Mouse (Mus musculus) midbrain, postnatal 0 days (tissue): Measurements from ENCODE around the gene Dglucy. TPM values are rescaled to one million over a fixed set of nuclear protein-coding genes. Genes with fewer than 3 reads are reported as not detected.
A peak's percentile ranks its signal among the peaks of the same experiment; 100 is the strongest.

Experiments used
- ATAC-seq: fragments of 200-750 bp; cut with Nextera tagmentation; 2 replicates; pipeline ENCODE4 v1.8.0; 2017; ENCODE audit warnings: moderate number of reproducible peaks, mild to moderate bottlenecking, moderate TSS enrichment, moderate library complexity; ENCODE audit not compliant: low FRiP score
- DNase-seq: peaks from one replicate; pipeline ENCODE4 v3.0.0-alpha.2; 2015; ENCODE audit warnings: low spot score
- H3K27ac ChIP-seq: fragments of 300-500 bp; sonication (generic); 2 replicates; pipeline ENCODE4 v1.5.1; 2014; ENCODE audit warnings: low read depth, mild to moderate bottlenecking, low read length, mixed read lengths
- H3K27me3 ChIP-seq: fragments of 300-500 bp; sonication (generic); 2 replicates; pipeline ENCODE4 v1.6.1; 2014; ENCODE audit warnings: low read length, control low read depth, mixed read lengths; ENCODE audit not compliant: insufficient read depth
- H3K36me3 ChIP-seq: fragments of 300-500 bp; sonication (generic); 2 replicates; pipeline ENCODE4 v1.6.1; 2014; ENCODE audit warnings: low read length, control low read depth, mixed read lengths; ENCODE audit not compliant: insufficient read depth
- H3K4me1 ChIP-seq: fragments of 300-500 bp; sonication (generic); 2 replicates; pipeline ENCODE4 v1.6.1; 2014; ENCODE audit warnings: mild to moderate bottlenecking, control low read depth, antibody characterized with exemption, low read length, mixed read lengths; ENCODE audit not compliant: insufficient read depth
- H3K4me2 ChIP-seq: fragments of 300-500 bp; sonication (generic); 2 replicates; pipeline ENCODE4 v1.6.1; 2014; ENCODE audit warnings: low read depth, mild to moderate bottlenecking, low read length, mixed read lengths; ENCODE audit not compliant: poor library complexity, severe bottlenecking
- H3K4me3 ChIP-seq: fragments of 300-500 bp; sonication (generic); 2 replicates; pipeline ENCODE4 v1.5.1; 2014; ENCODE audit warnings: low read depth, mild to moderate bottlenecking, low read length, moderate library complexity
- H3K9ac ChIP-seq: fragments of 300-500 bp; sonication (generic); replicated peaks from 2 replicates; pipeline ENCODE4 v1.6.1; 2014; ENCODE audit warnings: mild to moderate bottlenecking, low read length, moderate library complexity, mixed read lengths; ENCODE audit not compliant: poor library complexity, severe bottlenecking
- H3K9me3 ChIP-seq: fragments of 300-500 bp; sonication (generic); 2 replicates; pipeline ENCODE4 v1.6.1; 2016; ENCODE audit warnings: low read length, control low read depth
- CTCF ChIP-seq: IDR thresholded peaks from 2 replicates; pipeline ENCODE4 v1.5.1; 2016; ENCODE audit warnings: antibody characterized with exemption, mild to moderate bottlenecking
- WGBS: fragments of 180-500 bp; shearing (Covaris S2); extraction: QIAGEN DNeasy Blood & Tissue Kit; methylation state at CpG from one replicate; pipeline ENCODE4 v1.1.7; 2014; 5-methylcytosine and 5-hydroxymethylcytosine counted together
- polyA plus RNA-seq: library from polyadenylated mRNA; unstranded; fragments of >200 nt; fragmentation: Nextera tagmentation; extraction: Ambion mirVana; gene quantifications from 2 replicates; pipeline ENCODE4 v1.2.1, GENCODE M21; 2015
- total RNA-seq: library from RNA; depleted of rRNA; stranded (reverse); fragments of >200 nt; gene quantifications from 2 replicates; pipeline ENCODE4 v1.2.3, GENCODE M21; 2014

Gene Dglucy
- total and polyA plus RNA-seq, 2 experiments from 2014 or later: 2.2 to 3.6 TPM

DNA sequence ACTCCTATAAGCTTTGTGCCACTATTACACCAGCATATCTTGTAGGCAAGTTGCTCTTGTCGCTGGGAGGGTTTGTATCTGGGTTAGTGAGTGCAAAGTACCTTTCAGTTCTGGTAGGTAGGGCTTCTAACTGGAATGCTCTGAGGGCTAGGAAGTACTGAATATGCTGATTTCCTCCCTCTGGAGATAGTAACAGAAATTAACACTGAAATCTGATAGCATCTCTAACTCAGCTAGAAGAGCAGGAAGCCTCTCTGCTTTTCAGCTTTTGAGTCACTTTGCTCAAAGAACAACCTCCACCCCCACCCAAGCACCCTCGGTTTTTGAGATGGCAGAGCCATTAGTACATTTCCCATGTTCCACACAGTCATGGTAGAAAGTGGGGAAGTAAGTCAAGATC is 36.4 kb upstream of the Dglucy start:
- Histone ChIP-seq H3K4me1 (no peaks in the 10 kb centered on the region), H3K27me3 (no peaks in the 10 kb centered on the region), H3K36me3 (no peaks in the 10 kb centered on the region), H3K4me3 (no peak overlapping the region), H3K4me2 (no peak overlapping the region), H3K9me3 (no peaks in the 10 kb centered on the region), H3K27ac (no peak overlapping the region), H3K9ac (no peak overlapping the region)
- ATAC-seq (no peak), DNase-seq (no peak)
- no peak for TF ChIP-seq CTCF
- WGBS: 74% methylated on average over 2 of the region's 2 CpGs

- no peak for DNase-seq
- H3K36me3 ChIP-seq: no peaks in the 10 kb centered on the region
- no peaks in the 10 kb centered on the region for H3K27me3 ChIP-seq
- no peak overlapping the region for H3K4me3 ChIP-seq
- no peak overlapping the region for H3K9ac ChIP-seq
- H3K9me3 ChIP-seq: no peaks in the 10 kb centered on the region
- H3K4me2 ChIP-seq: no peak overlapping the region
- no peak for ATAC-seq
- WGBS: 95% methylated on average over 1 of the region's 1 CpGs
- no peak for TF ChIP-seq CTCF
- no peaks in the 10 kb centered on the region for H3K4me1 ChIP-seq
- no peak overlapping the region for H3K27ac ChIP-seq
These were observed 25.9 kb upstream of the Dglucy start for GRCm38 (mm10) chr12:100752977-100753376.

DNA sequence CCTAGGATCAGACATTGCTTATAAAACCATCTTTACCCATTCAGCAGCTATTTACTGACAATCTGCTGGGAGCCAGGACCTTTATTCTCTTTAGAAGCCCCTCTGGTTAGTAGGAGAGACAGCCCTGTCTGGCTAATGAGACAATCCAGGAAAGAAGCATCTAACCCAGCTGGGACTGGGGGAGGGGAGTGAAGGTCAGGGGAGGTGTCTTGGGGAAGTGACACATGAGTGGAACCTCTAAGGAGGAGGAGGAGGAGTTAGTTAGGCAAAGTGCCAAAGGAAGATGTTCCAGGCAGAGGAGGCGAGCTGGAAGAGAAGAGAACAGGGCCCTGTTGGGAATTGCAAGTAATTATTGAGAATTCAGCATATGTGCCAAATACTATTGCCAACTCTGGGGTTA is 25.1 kb upstream of the Dglucy start:
- Histone ChIP-seq H3K36me3 (no peaks in the 10 kb centered on the region), H3K9me3 (no peaks in the 10 kb centered on the region), H3K27ac (no peak overlapping the region), H3K4me2 (no peak overlapping the region), H3K9ac (no peak overlapping the region), H3K4me3 (no peak overlapping the region), H3K27me3 (no peaks in the 10 kb centered on the region), H3K4me1 (no peaks in the 10 kb centered on the region)
- TF ChIP-seq CTCF: no peak
- 54% methylated on average over 1 of the region's 1 CpGs for WGBS
- DNase-seq (no peak), ATAC-seq (no peak)

GRCm38 (mm10) chr12:100757427-100757826 is 21.4 kb upstream of the Dglucy start:
- Histone ChIP-seq H3K4me3 (no peak overlapping the region), H3K9ac (no peak overlapping the region), H3K27me3 (no peaks in the 10 kb centered on the region), H3K4me2 (no peak overlapping the region), H3K36me3 (no peaks in the 10 kb centered on the region), H3K4me1 (no peaks in the 10 kb centered on the region), H3K9me3 (no peaks in the 10 kb centered on the region), H3K27ac (no peak overlapping the region)
- ATAC-seq: no peak
- 26% methylated on average over 4 of the region's 4 CpGs for WGBS
- DNase-seq: no peak
- TF ChIP-seq CTCF: no peak

- Histone ChIP-seq H3K27me3 (no peaks in the 10 kb centered on the region), H3K4me1 (no peaks in the 10 kb centered on the region; the same call in 1 of the 2 replicates), H3K4me3 (no peak overlapping the region), H3K27ac (0 out of 2 replicates have a peak overlapping the region, but pooled peaks have one; percentile 26), H3K9me3 (no peaks in the 10 kb centered on the region), H3K4me2 (no peak overlapping the region), H3K36me3 (no peaks in the 10 kb centered on the region), H3K9ac (no peak overlapping the region)
- WGBS: 49% methylated on average over 11 of the region's 11 CpGs
- no peak for TF ChIP-seq CTCF
- DNase-seq (no peak), ATAC-seq (no peak)
These were observed 16.0 kb upstream of the Dglucy start for GRCm38 (mm10) chr12:100762663-100763425.

GRCm38 (mm10) chr12:100764329-100765018 is 14.4 kb upstream of the Dglucy start:
- Histone ChIP-seq H3K36me3 (no peaks in the 10 kb centered on the region), H3K27me3 (no peaks in the 10 kb centered on the region), H3K27ac (no peak overlapping the region), H3K4me1 (no peaks in the 10 kb centered on the region; the same call in 1 of the 2 replicates), H3K9ac (no peak overlapping the region), H3K4me2 (no peak overlapping the region), H3K9me3 (no peaks in the 10 kb centered on the region), H3K4me3 (no peak overlapping the region)
- TF ChIP-seq CTCF: no peak
- WGBS: 69% methylated on average over 13 of the region's 13 CpGs
- DNase-seq: no peak
- no peak for ATAC-seq
